Mouse (Mus musculus) intestine, embryonic 14.5 days (tissue): ENCODE measurements around the gene Itgb2. TPM values are rescaled to one million over a fixed set of nuclear protein-coding genes. Genes with fewer than 3 reads are reported as not detected.

ENCODE experiments used
- ATAC-seq: fragments of 200-750 bp; cut with Nextera tagmentation; replicated peaks from 2 replicates; pipeline ENCODE4 v1.8.0; 2017; ENCODE audit warnings: low read depth, moderate number of reproducible peaks, moderate TSS enrichment, moderate library complexity; ENCODE audit not compliant: low FRiP score, low TSS enrichment
- DNase-seq: peaks from one replicate; pipeline ENCODE4 v3.0.0-alpha.2; 2018; ENCODE audit warnings: low spot score
- H3K27ac ChIP-seq: fragments of 300-500 bp; sonication (generic); 2 replicates; pipeline ENCODE4 v1.5.1; 2014; ENCODE audit warnings: low read depth, mild to moderate bottlenecking, control low read depth
- H3K27me3 ChIP-seq: fragments of 300-500 bp; sonication (generic); replicated peaks from 2 replicates; pipeline ENCODE4 v1.6.1; 2014; ENCODE audit warnings: low read length, control low read depth; ENCODE audit not compliant: control insufficient read depth, insufficient read depth
- H3K36me3 ChIP-seq: fragments of 300-500 bp; sonication (generic); 2 replicates; pipeline ENCODE4 v1.6.1; 2014; ENCODE audit warnings: low read length, control low read depth; ENCODE audit not compliant: control insufficient read depth, insufficient read depth
- H3K4me1 ChIP-seq: fragments of 300-500 bp; sonication (generic); replicated peaks from 2 replicates; pipeline ENCODE4 v1.6.1; 2014; ENCODE audit warnings: low read length, control low read depth, mixed read lengths; ENCODE audit not compliant: control insufficient read depth, insufficient read depth
- H3K4me2 ChIP-seq: fragments of 300-500 bp; sonication (generic); 2 replicates; pipeline ENCODE4 v1.6.1; 2014; ENCODE audit warnings: low read length
- H3K4me3 ChIP-seq: fragments of 300-500 bp; sonication (generic); 2 replicates; pipeline ENCODE4 v1.5.1; 2014; ENCODE audit warnings: low read depth, low read length, control low read depth, mixed read lengths
- H3K9ac ChIP-seq: fragments of 300-500 bp; sonication (generic); 2 replicates; pipeline ENCODE4 v1.6.1; 2014; ENCODE audit warnings: mild to moderate bottlenecking, low read length
- H3K9me3 ChIP-seq: fragments of 300-500 bp; sonication (generic); 2 replicates; pipeline ENCODE4 v1.6.1; 2016; ENCODE audit warnings: low read length, control low read depth; ENCODE audit not compliant: control insufficient read depth
- WGBS: fragments of 180-500 bp; shearing (Covaris S2); extraction: QIAGEN DNeasy Blood & Tissue Kit; methylation state at CpG from one replicate; pipeline ENCODE4 v1.1.7; 2014; 5-methylcytosine and 5-hydroxymethylcytosine counted together
- polyA plus RNA-seq: library from polyadenylated mRNA; unstranded; fragments of >200 nt; fragmentation: Nextera tagmentation; extraction: Ambion mirVana; gene quantifications from 2 replicates; pipeline ENCODE4 v1.2.1, GENCODE M21; 2014

Gene Itgb2
- polyA plus RNA-seq, 1 experiment from 2014 or later, result 3.1 TPM

DNA sequence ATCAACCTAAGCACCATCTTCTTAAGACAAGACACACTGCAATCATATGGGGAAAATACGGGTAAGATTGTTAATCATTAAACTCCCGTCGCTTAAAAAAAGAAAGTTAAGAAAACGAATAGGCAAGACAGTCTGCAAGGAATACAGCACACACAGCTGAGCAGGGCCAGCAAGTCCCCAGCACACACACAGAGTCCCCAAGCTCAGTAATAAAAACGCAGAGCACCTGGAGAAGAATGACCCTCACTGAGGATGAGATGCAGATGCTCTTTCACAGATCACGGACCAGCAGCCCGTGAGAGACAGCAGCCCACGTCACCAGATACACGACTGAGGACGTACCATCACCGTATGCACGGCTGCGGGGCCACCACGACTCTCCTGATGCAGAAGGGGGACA, 29.4 kb upstream of the Itgb2 start:
- peak; percentile 54; the same call in 1 of the 2 replicates for ATAC-seq
- Histone ChIP-seq H3K4me2 (no peak overlapping the region), H3K36me3 (peaks cover 45% of the 10 kb centered on the region)

DNA sequence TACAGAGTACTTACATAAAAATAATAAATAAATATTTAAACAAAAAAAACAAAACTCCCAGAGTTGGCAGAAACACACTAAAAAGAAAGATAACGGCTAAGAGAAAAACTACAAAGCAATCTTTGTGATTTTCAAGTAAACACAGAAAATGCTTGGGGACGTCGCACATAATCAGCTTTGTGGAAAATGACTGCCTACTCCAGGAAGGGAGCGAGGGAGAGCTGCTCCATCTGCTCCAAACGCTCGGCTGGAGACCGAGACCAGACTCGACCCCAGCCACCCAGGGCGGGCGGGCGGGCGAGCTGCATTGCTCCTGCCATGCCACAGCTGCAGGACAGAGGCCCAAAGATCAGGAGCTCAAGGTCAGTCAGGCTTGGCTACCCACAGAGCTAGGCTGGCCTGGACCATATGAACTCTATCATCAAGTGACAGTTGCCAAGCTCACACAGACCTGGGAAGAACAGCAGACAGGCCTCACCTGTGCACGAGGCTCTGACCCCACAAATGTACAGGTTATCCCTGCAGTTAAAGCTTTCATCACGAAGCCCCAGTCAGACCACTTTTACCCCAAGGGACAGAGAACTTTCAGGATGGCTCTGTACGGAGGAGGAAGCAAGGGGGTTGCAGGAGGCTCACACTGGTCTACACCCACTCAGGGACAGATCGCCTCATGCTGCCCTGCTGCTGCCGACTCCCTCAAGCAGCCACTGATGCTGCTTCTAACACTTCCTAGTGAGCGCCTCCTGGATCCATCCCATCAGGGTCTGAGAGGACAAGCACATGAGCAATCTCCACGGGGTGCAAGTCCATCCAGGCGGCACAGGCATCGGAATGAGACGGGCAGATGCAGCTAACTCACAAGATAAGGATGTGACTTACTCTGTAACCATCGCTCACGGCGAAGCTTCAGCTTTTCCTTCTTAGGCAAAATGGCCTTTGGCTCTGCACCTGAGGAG, 26.8 kb upstream of the Itgb2 start:
- Histone ChIP-seq H3K27ac (no peak overlapping the region), H3K36me3 (peaks cover 65% of the 10 kb centered on the region), H3K9ac (no peak overlapping the region), H3K4me1 (0 out of 2 replicates have a peak, but pooled peaks cover 10% of the 10 kb centered on the region), H3K9me3 (no peaks in the 10 kb centered on the region), H3K4me3 (no peak overlapping the region), H3K4me2 (no peak overlapping the region), H3K27me3 (no peaks in the 10 kb centered on the region)
- ATAC-seq (no peak), DNase-seq (no peak)
- WGBS, result 84% methylated on average over 25 of the region's 25 CpGs

More for the DNA sequence above, 29.4 kb upstream of the Itgb2 start:
- Histone ChIP-seq H3K4me3 (no peak overlapping the region), H3K9me3 (no peaks in the 10 kb centered on the region), H3K27ac (no peak overlapping the region), H3K9ac (no peak overlapping the region), H3K27me3 (no peaks in the 10 kb centered on the region), H3K4me1 (0 out of 2 replicates have a peak, but pooled peaks cover 10% of the 10 kb centered on the region)
- 27% methylated on average over 14 of the region's 14 CpGs for WGBS
- no peak for DNase-seq

DNA sequence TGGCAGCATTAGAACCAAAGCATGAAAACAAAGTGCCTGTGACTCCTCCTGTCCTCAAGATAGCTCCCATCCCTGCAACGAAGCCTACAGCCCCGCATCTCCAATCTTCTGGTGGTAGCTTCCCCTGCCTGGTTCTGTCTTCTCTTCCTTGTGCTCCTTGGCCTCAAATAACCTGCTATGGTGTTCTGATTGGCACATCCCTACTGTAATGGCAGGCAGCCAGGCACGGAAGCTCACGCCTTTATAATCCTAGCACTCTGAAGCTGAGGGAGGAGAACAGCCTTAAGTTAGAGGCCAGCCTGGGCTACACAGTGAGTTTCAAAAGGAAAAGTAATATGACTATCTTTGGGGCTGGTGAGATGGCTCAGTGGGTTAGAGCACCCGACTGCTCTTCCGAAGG, 25.9 kb upstream of the Itgb2 start:
- no peak overlapping the region for H3K27ac ChIP-seq
- no peak overlapping the region for H3K9ac ChIP-seq
- 94% methylated on average over 6 of the region's 6 CpGs for WGBS
- ATAC-seq (no peak), DNase-seq (no peak)
- H3K9me3 ChIP-seq, result no peaks in the 10 kb centered on the region
- H3K4me1 ChIP-seq, result peaks cover 11% of the 10 kb centered on the region
- no peak overlapping the region for H3K4me3 ChIP-seq
- no peak overlapping the region for H3K4me2 ChIP-seq
- H3K36me3 ChIP-seq, result peaks cover 72% of the 10 kb centered on the region
- H3K27me3 ChIP-seq, result no peaks in the 10 kb centered on the region

DNA sequence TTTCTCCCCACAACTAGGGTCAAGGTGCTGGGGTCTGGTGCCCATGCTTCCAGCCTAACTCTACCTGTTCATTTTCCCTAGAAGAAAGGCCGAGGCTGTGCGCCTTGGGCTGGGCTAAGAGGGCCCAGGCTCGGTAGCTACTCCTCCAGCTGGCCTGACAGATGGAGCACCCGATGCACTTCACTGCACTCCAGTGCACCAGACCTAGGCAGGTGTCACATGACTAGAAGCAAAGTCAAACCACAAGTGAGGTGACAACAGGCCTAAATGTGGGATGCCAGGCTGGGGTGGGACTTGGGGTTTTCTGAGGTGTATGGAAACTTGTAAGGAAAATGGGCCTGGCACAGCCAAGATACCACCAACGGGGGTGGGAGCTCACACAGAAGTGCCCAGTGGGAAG, 23.5 kb upstream of the Itgb2 start:
- ATAC-seq, result no peak

DNA sequence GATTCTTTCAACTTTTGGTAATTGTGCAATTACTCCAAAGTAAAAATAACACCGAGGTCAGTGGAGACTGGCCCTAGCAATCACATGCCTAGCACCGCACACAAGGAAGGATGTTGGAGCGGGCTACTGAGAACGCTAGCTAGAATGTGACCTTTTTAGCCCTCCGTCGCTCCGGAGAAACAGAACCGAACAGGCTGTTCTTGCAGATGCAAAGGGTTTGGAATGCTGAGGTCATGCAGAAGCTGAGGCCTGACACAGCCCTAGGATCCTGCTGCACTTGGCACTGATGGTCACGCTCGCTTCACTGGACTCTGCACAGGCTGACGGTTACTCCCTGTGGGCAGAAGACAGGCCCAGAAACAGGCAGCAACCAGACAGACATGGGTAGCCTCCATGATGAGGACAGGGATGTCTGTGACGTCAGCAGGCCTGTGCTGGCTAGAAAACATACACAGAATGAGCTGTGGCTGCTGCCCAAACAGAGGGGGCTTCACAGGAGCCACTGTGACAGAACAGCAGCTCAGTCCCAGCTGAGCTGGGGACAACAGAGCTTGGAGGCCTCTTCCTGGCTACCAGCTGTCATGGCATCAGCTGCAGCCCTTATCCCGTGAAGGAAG, 23.0 kb upstream of the Itgb2 start:
- 87% methylated on average over 13 of the region's 13 CpGs for WGBS
- peaks cover 6% of the 10 kb centered on the region for H3K4me1 ChIP-seq
- H3K9ac ChIP-seq, result no peak overlapping the region
- no peaks in the 10 kb centered on the region for H3K9me3 ChIP-seq
- H3K36me3 ChIP-seq, result peaks cover 79% of the 10 kb centered on the region
- H3K4me2 ChIP-seq, result no peak overlapping the region
- ATAC-seq, result no peak
- no peak for DNase-seq
- no peak overlapping the region for H3K27ac ChIP-seq
- no peaks in the 10 kb centered on the region for H3K27me3 ChIP-seq
- H3K4me3 ChIP-seq, result no peak overlapping the region

More for the DNA sequence above, 23.5 kb upstream of the Itgb2 start:
- DNase-seq, result no peak
- H3K4me2 ChIP-seq, result no peak overlapping the region
- no peak overlapping the region for H3K9ac ChIP-seq
- WGBS, result 87% methylated on average over 5 of the region's 5 CpGs
- H3K9me3 ChIP-seq, result no peaks in the 10 kb centered on the region
- H3K27ac ChIP-seq, result no peak overlapping the region
- H3K4me1 ChIP-seq, result peaks cover 6% of the 10 kb centered on the region
- no peaks in the 10 kb centered on the region for H3K27me3 ChIP-seq
- H3K36me3 ChIP-seq, result peaks cover 79% of the 10 kb centered on the region
- H3K4me3 ChIP-seq, result no peak overlapping the region

DNA sequence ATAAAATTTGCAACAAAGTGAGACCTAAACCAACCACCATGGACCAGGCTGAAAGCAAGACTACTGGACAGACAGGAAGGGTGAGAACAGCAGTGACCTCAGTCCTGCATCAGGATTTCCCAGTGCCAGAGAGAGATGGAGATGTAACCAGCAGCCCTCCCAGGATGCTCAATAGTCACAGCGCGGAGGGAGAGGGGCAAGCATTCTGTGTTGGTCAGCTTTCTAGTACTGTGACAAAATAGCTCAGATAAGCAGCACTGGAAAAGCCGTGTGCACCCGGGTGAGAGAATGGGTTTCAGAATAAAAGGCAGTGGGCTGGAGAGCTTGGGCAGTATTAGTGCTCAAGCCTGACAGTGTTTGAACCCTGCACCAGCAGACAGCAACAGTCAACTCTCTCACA, 22.3 kb upstream of the Itgb2 start:
- no peaks in the 10 kb centered on the region for H3K9me3 ChIP-seq
- DNase-seq, result no peak
- ATAC-seq, result no peak
- no peak overlapping the region for H3K4me2 ChIP-seq
- H3K4me1 ChIP-seq, result peaks cover 6% of the 10 kb centered on the region
- no peak overlapping the region for H3K9ac ChIP-seq
- no peak overlapping the region for H3K27ac ChIP-seq
- WGBS, result 96% methylated on average over 4 of the region's 4 CpGs
- peaks cover 81% of the 10 kb centered on the region for H3K36me3 ChIP-seq
- no peaks in the 10 kb centered on the region for H3K27me3 ChIP-seq
- no peak overlapping the region for H3K4me3 ChIP-seq

DNA sequence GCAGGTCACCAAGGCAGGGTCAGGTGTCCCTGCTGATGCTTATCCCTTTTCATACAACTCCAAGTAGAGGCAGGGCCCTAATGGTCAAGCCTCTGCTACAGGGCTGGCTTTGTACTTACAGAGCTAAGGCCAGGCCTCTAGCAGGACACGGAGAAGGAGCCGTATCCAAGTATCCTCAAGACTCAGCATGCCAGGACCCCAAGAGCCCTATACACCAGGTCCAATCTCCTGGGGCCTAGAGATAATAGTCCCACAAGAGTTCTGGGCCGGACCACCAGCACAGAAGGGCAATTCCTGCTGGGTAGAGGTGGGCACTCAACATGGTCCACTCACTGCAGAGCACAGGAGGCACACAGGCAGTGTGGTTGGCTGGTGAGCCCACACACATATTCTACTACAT, 21.3 kb upstream of the Itgb2 start:
- Histone ChIP-seq H3K4me3 (no peak overlapping the region), H3K27ac (no peak overlapping the region), H3K36me3 (peaks cover 77% of the 10 kb centered on the region), H3K4me1 (peaks cover 6% of the 10 kb centered on the region), H3K27me3 (no peaks in the 10 kb centered on the region), H3K4me2 (no peak overlapping the region), H3K9ac (no peak overlapping the region), H3K9me3 (no peaks in the 10 kb centered on the region)
- ATAC-seq (no peak), DNase-seq (no peak)
- 96% methylated on average over 3 of the region's 3 CpGs for WGBS

DNA sequence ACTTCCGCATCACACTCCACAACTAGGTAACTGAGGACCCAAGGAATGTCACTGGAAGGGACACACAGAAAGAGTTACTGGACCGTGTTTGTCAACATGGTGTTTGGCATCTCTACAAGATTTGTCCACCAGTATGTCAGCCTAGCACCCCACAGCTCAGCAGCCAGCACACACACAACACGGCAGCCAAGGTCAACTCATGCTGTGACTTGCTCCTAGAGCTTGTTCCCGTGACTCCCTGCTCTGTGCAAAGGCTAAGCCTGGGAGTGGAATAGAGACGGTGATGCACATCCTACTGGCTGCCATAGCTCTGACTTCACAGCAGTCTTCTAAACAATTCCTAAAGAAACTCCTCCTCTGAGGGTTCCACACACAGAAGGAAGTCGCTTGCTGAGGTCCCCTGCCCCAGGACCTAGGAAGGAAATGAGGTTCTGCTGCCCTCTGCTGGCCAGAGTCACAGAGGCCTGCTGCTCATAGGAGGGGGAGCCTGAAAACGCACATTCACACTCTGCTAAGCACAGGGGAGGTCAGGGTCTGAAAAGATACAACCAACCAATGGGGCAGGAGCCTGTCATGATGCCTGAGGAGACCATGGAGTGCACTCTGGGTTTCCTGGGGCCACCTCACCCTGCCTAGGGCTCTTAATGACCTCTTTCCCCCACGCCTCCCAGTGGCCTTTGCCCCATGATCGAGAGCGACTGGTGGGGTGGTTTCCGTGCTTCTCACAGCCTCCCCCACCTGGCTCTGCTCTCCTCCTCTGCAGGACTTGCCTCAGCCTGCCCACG, 20.5 kb upstream of the Itgb2 start:
- DNase-seq (peak; percentile 98), ATAC-seq (peak; percentile 84)
- Histone ChIP-seq H3K9ac (0 out of 2 replicates have a peak overlapping the region, but pooled peaks have one; percentile 7), H3K9me3 (no peaks in the 10 kb centered on the region), H3K4me3 (no peak overlapping the region), H3K27me3 (no peaks in the 10 kb centered on the region), H3K27ac (no peak overlapping the region), H3K36me3 (peaks cover 75% of the 10 kb centered on the region), H3K4me2 (no peak overlapping the region), H3K4me1 (peaks cover 8% of the 10 kb centered on the region)
- WGBS, result 44% methylated on average over 12 of the region's 12 CpGs
